Mouse (Mus musculus): Measurements from ENCODE around the gene Ntm.

Ntm gene

DNA sequence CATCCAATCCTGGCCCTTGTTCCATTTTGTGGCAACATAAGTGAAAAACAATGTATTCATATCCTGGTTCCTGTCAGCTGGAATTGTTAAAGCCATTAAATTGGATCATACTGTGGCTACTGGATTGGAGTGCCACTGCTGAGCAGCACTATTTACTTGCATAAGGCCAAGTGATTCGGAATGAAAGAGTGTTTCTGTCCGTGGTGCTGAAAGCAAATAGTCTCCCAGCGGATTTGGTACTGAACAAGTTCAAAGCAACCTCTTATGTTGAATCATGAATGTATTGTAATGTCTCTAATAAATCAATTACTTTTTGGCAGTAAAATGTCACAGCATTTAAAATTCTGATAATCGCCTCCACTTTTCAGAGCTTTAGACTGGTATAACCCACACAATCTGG, 817.0 kb downstream of the Ntm start:
- peak; percentile 1 to 11 for DNase-seq (ENCODE audit: low spot score in 2 of 2)

DNA sequence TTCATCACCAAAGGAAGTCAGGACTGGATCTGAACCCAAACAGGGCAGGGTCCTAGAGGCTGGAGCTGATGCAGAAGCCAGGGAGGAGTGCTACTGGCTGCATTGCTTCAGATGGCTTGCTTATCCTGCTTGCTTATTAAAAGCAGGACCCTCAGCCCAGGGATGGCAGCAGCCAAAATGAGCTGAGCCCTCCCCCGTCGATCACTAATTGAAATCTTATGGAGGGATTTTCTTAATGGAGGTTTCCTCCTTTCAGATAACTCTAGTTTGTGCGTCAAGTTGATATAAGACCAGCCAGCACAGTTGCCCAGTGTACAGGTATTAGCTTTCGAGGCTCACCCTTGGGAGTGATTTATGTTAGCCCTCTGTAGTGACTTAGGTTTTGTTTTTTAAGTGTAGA, 826.9 kb downstream of the Ntm start:
- no peak for DNase-seq (ENCODE audit: low spot score in 2 of 2)

DNA sequence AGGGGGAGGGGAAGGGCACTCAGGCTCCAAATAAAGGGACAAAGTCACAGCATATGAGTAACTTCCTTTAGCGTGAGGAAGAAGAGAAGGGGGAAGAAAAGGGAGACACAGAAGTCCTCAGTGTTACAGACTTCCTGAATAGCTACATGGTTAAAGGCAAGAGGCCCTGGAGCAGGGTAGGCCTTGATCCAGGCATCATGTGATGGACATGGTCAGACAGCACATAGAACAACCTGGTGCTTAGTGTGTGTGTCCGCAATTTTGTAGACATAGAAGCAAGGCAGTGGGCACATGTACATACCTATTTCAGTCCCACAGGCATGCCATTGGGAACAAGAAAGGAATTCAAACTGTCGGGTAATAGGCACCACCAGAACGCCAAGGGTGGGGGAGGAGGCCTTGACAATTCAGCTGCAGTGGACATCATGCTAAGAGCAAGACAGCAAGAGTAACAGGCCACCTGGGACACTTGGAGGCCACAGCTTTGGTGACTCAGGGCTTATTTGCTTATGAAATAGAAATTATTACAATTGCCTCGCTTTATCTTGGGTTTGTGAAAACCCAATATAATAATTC, 832.1 kb downstream of the Ntm start:
- no peak for DNase-seq (ENCODE audit: low spot score in 2 of 2)

DNA sequence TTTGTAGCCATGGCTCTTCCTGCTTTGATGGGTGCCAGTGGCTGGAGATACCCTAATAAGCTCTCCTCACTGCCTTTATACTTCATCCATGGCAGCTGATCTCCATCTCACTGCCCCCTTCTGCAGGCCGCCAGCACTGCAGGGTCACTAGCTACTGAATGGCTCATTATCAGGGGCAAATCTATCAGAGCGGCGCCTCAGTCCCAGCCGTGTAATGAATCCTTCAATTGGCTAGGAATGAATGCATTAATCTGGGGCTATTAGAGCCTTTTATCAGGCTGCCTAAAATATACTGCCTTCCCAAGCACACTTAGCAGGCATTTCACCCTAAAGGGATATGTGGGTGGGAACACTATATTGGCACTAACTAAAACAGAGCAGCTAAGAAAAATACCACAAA, 832.6 kb downstream of the Ntm start:
- DNase-seq (ENCODE audit: low spot score in 2 of 2): no peak

DNA sequence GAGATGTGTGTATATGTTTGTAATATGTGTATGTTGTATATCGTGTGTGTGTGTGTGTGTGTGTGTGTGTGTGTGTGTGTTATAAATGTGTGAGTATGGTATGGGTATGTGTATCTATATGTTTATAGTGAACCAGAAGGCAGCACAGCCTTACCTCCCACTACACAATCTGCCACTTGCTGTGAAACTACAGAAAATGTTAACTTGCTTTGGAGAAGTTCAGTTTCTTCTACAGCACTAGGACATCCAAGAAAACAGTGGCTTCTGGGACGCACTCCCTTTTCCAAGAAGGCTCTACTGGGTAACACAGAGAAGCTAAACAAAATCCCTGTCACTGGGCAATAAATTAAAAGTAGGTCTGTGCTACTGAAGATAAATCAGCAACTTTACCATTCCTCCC, 834.5 kb downstream of the Ntm start:
- DNase-seq (ENCODE audit: low spot score in 2 of 2): no peak

DNA sequence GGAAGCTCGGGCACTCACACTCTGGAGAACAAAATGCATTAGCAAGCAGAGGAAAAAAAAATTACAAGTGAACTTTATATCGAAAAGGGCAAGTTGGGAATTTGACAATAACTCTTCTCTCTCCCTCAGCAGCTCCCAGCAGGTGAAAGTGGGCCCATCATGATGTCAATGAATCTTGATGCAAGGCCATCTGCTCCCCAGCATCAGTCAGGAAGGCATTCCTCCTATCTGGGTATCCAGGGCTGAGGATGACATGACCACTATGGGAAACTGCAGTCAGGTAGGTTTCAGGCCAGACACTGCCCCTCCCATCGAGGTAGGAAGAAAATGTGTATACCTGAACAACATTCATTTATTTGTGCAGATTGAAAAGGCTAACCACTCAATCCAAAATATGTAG, 838.5 kb downstream of the Ntm start:
- no peak for DNase-seq (ENCODE audit: low spot score in 2 of 2)

DNA sequence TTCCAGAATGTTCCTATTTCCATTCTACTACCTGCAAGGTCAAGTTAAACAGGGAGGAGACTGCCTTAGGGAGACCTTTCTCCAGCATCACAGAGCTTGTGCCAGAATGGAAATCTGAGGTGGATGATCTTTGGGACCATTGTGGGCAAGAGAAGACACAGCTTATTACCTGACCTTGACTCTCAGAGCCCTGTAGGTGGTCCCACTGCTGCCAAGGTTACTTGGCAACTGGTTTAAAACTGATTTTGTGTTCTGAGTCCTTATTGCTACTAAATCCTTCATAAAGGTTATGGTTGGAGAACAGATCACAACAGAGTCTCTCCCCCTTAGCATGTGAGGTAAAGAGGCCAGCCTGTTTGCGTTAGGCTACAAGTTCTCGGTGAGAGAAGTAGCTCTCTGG, 839.1 kb downstream of the Ntm start:
- DNase-seq (ENCODE audit: low spot score in 2 of 2): no peak

DNA sequence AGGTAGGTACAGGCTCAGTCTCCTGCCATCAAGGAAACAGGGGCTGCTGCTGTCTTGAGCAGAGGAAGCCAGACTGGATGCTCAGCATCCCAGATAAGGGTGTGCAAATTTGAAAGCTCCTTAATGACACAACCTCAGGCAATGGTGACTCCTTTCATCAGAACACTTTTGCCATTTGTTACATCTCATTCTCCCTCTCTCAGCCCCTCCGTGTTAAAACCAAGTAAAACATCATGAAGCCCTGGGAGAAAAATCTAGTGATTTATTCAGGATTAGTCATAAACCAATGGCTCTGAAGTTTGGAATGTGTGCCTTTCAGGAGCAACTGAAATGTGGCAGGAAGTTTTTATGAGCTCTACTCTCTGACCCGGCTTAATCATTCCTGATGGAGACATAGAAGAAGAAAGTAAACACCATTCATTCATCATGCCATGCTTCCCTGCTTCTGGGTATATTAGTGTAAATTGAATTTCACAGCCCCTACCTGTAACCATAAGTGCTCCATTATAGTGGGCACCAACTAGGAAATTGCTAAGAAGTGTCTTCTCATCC, 845.3 kb downstream of the Ntm start:
- DNase-seq (ENCODE audit: low spot score in 2 of 2): no peak

DNA sequence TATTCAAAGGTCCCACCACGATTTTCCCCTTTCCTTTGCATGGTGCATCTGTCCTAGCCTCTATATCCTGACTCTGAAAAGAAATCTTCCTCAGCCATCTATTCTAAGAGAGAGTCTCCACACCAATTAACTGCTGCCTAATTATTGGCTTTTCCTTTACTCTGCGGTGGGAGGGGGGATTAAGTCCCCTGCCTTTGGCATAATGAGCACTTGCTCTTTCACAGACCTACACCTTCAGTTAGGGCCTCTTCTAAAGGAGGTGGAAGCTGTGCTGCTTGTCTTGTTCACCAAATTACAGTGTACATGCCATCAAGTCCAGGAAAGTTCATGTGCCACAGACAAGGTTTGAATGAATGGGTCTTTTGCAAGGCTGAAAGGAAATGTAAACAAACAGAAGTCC, 847.6 kb downstream of the Ntm start:
- no peak for DNase-seq (ENCODE audit: low spot score in 2 of 2)

DNA sequence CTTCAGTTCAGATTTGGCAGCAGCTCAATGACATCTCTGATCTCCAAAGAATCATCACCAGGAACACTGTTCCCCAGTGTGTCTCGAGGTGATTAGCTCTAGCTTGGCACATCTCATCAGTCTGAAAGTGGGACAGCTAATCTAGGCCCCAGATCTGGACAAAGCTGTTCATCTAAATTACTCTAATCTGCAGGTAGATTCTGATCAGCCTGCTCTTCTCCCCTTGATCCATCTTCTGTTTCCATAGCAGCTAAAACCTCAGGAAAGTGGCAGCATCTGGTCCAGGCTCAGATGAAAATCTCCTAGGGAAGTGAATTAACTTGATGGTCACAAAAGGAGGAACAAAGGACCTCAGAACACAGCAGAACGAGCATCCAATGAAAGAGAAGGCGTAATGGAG, 856.2 kb downstream of the Ntm start:
- no peak for DNase-seq (ENCODE audit: low spot score in 2 of 2)

DNA sequence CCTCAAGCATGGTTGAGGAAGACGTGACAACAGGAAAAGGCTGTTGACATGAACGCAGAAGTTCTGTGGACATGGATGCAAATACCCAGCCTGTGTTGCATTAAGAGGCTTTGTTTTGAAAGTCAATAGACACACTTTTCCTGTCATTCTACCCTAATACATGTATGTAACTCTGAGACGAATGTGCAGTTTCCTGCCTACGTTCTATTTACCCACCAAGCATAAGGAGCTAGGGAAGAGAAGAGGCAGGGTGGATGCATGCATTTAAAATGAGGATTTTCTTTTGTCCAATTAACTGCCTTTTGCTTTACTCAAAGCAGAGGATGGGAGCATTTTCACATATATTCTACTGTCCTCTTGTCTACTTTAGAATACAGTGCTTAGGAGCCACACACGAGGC, 858.5 kb downstream of the Ntm start:
- no peak for DNase-seq (ENCODE audit: low spot score in 2 of 2)

DNA sequence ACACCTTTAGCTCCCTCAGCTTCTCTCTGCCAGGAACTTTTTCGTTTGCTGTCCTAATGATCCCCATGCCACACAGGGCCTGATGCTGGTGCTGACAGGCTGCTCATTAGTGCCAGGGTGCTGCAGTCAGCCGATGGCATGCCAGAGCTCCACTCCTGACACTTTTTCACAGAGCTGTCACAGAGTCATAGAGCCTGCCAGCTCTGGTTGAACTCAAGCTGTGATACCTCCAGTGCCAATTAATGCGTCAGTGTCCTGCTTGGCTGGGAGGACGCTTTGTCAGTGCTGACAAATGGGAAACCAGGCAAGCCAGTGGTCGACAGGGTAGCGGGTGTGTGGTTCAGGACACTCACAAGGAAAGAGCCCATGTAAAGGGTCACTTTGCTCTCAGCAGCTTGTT, 858.9 kb downstream of the Ntm start:
- no peak for DNase-seq (ENCODE audit: low spot score in 2 of 2)

DNA sequence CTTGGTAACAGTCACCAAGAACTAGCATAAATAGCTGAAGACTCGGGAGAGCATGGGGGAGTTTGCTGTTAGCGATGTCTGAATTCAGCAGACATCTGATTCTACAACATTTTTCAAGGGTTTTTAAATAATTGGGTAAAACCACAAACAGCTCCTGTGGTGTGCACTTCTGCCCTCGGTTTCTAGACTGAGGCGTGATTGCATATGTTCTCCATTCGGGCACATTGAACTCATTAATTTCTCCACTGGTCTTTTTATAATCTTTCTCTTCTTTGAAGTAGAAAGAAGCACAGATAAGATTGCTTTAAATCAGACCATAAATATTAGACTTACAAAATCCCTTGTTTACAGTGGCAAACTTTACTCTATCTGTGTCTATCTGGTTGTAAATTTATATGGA, 862.3 kb downstream of the Ntm start:
- DNase-seq (ENCODE audit: low spot score in 2 of 2): no peak

DNA sequence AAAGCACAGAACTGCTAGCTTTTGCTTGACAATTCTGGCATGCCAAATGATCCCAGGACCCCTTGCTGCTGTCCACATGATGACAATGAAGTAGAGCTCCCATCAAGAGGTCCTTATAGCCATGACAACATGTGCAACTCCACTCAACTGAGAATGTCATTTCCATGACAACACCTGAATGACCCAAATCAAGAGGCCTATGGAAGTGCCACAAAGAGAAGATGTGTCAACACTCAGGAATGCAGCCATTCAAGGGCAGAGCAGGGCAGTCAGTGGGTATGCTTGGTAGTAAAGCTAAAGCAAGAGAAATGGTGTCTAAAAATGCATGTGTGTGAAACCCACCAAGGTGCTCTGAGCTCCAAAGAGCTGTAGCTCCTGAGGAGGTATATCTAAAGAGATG, 870.5 kb downstream of the Ntm start:
- no peak for DNase-seq (ENCODE audit: low spot score in 2 of 2)

DNA sequence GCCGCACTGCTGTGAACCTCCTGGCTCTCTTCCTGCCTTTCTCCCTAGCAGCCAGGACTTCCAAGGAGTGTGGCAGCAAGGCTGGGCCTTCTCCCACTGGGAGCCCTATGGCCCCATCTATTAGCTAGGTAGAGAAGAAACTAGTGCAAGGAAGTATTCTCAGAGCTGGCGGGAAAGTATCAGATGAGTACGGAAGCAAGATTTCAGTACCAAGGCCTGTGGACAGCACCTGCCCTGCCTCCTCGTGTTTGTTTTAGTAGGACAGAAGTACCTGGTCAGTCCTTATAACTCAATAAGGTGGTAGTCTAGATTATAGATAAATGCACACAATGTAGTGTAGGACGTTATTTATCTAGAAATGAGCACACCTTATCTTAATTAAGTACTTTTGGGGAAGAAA, 874.3 kb downstream of the Ntm start:
- DNase-seq (ENCODE audit: low spot score in 2 of 2): no peak

DNA sequence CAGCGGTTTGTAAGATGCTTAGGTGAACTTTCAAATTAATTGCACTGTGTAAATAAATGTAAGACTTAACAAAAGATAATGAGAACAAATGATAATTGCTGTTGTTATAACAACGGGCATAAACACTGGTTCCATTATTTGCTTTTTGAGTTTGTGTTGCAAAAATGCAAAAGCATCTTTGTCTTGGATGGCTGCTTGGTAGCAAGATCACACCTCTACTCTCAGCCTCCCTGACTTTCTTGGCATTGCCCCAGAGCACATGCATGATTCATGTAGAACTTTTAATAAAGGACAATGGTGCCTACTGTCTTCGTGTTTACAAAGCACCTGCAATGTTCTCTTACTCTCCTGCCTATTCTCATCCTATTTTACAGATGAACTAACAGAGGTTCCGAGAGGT, 875.3 kb downstream of the Ntm start:
- DNase-seq (ENCODE audit: low spot score in 2 of 2): no peak

DNA sequence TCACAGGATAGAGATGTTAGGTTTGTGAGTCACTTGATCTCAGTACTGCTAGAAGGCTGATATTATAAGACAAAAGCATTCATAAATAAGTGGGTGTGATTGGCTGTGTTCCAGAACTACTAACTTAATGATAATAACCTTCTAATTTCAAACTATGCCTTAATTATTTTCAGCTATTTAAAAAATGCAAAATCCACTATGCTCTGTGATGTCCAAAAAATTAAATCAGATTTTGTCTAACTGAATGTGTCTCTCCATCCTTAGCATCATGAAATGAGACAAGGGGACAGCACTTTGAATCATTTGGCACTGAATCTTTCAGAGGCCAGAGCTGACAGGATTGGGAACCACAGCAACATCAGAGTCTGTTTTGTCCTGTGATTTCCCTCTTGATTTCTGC, 875.8 kb downstream of the Ntm start:
- no peak for DNase-seq (ENCODE audit: low spot score in 2 of 2)

DNA sequence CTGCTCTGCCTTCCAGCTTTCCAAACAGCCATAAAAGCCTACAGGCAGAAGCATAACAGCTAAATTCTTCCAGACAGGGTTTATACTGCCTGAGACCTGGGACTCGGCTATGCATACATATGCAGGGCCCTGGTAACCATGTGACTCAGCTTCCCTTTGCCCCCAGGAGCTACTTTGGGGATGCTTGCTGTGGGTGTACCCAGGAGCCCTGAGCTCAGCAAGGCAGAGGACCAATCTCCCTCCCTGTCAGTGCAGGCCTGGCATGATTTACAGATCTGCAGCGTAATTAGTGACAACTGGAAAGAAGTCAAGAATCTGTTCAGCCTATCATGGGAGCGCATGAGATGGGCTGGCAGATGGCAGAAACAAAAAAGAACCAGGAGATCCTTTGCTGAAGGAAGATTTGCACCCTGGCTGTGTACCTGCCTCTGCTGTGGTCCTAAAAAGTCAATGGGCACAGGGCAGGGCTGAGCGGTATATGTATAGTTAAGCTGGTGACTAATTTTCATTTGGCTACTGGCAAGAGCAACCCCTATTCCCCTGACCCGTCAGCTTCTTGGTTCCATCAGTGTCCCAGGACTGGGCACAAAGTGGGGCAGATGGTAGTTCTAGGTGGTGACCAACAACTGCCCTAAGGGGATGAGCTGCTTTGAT, 886.9 kb downstream of the Ntm start:
- no peak for DNase-seq (ENCODE audit: low spot score in 2 of 2)

DNA sequence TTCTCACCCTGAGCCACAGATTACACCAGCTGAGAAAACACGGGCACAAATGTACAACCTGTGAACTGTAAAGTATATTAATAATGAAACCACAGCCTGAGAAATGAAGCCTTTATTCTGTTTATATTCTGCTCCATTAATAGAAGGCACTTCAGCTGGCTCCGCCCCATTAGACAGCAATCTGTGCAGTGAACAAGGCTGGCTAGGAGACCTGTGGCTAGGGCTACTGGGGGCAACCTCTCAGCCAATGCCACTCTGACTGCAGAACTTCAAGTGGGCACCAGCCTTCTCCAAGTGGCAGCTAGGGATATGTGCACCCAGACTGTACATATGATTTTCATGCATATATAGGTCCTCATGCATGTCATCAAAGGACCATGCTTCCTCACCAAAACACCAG, 887.7 kb downstream of the Ntm start:
- DNase-seq (ENCODE audit: low spot score in 2 of 2): no peak

DNA sequence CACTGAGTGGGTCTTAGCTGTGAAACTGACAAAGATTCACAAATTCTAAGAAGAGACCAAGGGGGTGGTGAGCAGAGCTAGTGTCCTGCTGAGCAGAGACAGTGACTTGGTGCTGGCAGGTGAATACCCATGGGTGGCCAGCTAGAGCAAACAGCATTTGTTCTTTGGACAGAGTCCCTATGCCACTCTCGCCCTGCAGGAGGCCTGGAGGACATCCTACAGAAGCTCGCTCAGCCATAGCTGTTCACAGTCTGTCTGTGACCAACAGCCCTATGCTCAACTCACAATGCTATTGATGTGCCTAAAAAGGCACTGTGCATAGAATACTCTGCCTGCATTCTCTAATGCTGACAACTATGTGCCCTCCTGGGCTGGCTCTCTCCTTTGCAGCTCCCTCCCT, 888.4 kb downstream of the Ntm start:
- DNase-seq (ENCODE audit: low spot score in 2 of 2): no peak

DNA sequence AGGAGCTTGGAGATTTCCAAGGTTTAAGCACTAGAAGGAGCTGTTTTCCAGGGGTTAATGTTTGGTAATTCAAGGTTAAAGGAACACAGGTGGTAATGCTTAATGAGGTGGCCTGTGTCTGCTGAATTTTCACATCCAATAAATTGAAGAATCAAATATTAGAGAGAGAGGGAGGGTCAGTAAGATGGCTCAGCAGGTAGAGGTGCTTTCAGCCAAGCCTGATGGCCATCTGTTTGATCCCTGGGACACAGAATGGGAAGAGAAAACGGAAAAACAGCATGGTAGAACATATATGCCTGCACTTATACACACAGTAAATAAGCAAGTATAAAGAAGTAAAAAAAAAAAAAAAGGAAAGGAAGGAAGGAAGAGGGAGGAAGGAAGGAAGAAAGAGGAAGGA, 890.9 kb downstream of the Ntm start:
- no peak for DNase-seq (ENCODE audit: low spot score in 2 of 2)

DNA sequence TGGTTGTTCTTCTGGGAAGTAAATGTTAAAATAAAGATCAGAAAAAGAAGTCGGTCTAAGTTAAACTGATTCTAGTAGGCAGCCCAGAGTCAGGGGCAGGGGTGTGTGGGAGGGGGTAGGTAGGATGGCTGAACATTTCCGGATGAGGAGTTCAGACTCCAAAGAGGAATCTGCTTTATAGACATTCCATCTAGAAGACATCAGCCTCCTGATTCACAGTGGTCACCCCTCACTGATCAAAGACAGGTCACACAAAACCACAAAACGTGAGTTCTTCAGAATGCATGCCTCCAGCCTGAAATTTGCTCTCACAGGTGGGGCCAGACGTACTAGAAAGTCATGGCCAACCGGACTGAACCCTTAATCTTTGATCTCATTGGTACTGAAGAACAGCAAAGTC, 895.4 kb downstream of the Ntm start:
- DNase-seq (ENCODE audit: low spot score in 2 of 2): no peak

DNA sequence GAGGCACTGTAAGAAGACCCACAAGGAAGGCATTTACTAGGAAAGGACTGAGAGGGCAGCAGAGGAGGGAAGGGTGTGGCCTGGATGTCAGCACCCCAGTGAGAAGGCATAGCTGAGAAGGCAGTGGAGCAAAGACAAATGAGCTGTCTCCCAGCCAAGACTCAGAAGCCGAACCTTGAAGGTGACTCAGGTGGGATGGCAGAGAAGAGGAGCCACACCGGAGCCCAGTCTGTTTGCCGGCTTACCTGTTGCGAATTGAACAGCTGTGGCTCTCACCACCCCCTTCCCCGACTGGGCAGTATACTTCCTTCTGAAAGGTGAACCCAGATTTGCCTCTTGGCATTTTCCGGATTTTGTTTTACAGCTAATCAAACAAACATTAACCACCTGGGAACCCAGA, 902.6 kb downstream of the Ntm start:
- DNase-seq (ENCODE audit: low spot score in 2 of 2): no peak

DNA sequence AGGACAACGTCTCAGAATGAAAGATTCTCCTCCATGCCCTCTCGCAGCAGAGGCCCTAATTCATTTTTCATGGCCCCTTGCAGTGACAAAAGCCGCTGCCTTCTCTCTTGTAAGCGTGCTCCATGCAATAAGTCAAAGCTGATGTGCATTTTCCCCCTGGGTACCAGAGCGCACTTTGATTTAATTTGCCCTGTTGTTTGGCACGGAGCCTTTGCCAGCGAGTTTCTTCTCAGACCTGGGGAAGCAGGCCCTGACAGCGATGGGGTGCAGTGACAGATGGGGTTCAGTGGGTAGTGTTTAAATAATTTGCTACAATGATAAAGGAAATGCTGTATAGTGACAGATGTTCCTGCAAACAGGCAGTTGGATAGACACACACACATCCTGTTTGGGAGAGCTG, 904.1 kb downstream of the Ntm start:
- no peak for DNase-seq (ENCODE audit: low spot score in 2 of 2)
